Mouse (Mus musculus): Measurements from ENCODE around the gene Ube2d3.

DNA sequence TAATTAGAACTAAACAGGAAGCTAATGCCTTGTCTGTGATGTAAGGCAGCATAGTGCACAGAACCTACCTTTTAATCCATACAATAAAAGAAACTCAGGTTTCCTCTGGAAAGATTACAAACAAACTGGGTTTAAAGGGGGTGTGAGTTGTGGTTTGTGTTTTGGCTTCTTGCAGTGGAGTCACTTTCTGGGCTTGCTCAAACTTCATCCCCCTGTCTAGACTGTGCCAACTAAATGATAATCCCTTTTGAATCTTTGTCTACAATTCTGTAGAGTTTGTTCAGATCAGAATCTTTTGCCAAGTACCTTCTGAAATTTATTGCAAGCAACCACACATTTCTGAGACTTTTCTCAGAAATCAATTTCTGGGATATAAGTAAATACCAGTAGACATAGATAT is 7.0 kb downstream of the Ube2d3 start:
- TF ChIP-seq CTCF (IDR thresholded peaks at IDR 0.05; ENCODE audit: low read depth) (no peak), EP300 (IDR thresholded peaks at IDR 0.05; ENCODE audit: low read depth) (no peak)

All from liver, postnatal 0 days (tissue).